Mouse (Mus musculus): ENCODE data around the gene Adarb1.

DNA sequence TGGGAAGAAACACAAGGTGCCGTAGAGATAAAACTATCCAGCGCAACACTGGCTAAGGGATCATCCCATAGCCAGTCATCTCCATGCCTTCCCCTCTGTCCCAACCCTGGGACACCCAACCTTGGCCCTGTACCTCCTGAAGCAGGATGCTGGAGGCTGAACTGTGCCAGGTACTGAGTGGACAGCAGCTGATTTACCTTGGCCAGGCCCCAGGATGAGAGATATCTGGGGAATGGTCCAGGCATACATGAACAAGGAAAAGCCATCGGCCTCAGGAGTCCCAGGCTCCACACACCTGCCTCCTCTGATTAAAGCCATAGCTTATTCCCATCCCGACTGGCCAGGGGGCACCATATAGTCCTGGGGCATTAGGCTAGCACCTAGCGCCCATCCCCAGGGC, 171.0 kb downstream of the Adarb1 start:
- TF ChIP-seq CTCF (conservative IDR thresholded peaks at IDR 0.05; ENCODE audit: insufficient read depth, insufficient read length, low read depth, low read length) (no peak), POLR2A (IDR thresholded peaks at IDR 0.05; ENCODE audit: low read depth, low read length) (no peak)
